Mouse (Mus musculus): ENCODE measurements around the gene Tprg.

DNA sequence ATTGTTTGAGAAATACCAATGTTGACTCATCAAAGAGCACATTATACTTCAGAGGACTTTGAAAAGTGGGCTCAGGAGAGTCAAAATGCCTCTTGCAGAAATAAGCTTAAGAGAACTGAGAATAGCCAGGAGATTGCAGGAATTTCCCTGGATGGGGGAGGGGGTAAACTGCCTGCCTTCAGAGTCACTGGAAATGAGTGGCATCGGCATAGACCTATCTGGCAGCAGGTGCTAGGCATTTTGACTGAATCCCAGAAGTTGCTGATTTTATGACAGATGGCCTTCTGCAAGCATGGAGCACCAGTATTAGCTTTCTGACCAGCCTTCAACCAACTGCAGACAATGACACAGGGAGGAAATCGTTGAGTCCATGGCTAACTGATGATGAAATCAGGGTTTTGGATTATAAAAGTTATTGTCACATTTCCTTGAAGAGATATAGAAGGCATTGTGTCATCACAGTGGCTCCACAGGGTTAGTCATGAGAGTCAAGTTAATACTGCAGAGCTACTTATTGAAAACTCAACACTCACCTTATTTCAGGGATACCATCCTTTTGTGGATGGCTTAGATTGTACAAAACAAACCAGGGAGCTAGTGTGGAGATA, 39.1 kb downstream of the Tprg start:
- no peak for TF ChIP-seq POLR2A (IDR thresholded peaks at IDR 0.05; ENCODE audit: low read depth, low read length)
- TF ChIP-seq CTCF (conservative IDR thresholded peaks at IDR 0.05 in 1 of 2, IDR thresholded peaks at IDR 0.05 in 1 of 2; ENCODE audit: low read depth in 2 of 2, low read length in 2 of 2): no peak
- no peak for TF ChIP-seq USF1 (IDR thresholded peaks at IDR 0.05; ENCODE audit: low read depth, low read length)
- no peak for TF ChIP-seq RAD21 (IDR thresholded peaks at IDR 0.05; ENCODE audit: low read depth, low read length)
- TF ChIP-seq NELFE (IDR thresholded peaks at IDR 0.05; ENCODE audit: low read depth, low read length): no peak
- no peak for TF ChIP-seq RCOR1 (conservative IDR thresholded peaks at IDR 0.05; ENCODE audit: low read depth, low read length)
- no peak for TF ChIP-seq MEF2A (IDR thresholded peaks at IDR 0.05; ENCODE audit: borderline replicate concordance, low read depth, low read length)
- TF ChIP-seq UBTF (IDR thresholded peaks at IDR 0.05; ENCODE audit: low read depth, low read length): no peak
- TF ChIP-seq MAFK (IDR thresholded peaks at IDR 0.05; ENCODE audit: insufficient replicate concordance, low read length): no peak
- TF ChIP-seq HCFC1 (IDR thresholded peaks at IDR 0.05; ENCODE audit: low read depth, low read length): no peak
- TF ChIP-seq TBP (conservative IDR thresholded peaks at IDR 0.05; ENCODE audit: low read depth, low read length): no peak
- no peak for TF ChIP-seq NRF1 (IDR thresholded peaks at IDR 0.05; ENCODE audit: low read depth, low read length)
- TF ChIP-seq MYC (IDR thresholded peaks at IDR 0.05; ENCODE audit: low read depth, low read length): no peak

Data from CH12.LX (cell line).